Mouse (Mus musculus) stomach, embryonic 16.5 days (tissue): ENCODE measurements around the gene Olfr522. TPM values are rescaled to one million over a fixed set of nuclear protein-coding genes. Genes with fewer than 3 reads are reported as not detected.
A peak's percentile ranks its signal among the peaks of the same experiment; 100 is the strongest.

ENCODE experiments used
- ATAC-seq: fragments of 200-750 bp; cut with Nextera tagmentation; 2 replicates; pipeline ENCODE4 v1.8.0; 2017; ENCODE audit warnings: moderate number of reproducible peaks, moderate TSS enrichment; ENCODE audit not compliant: insufficient read depth, low FRiP score
- H3K27ac ChIP-seq: fragments of 300-500 bp; sonication (generic); 2 replicates; pipeline ENCODE4 v1.5.1; 2014; ENCODE audit warnings: low read length
- H3K27me3 ChIP-seq: fragments of 300-500 bp; sonication (generic); 2 replicates; pipeline ENCODE4 v1.6.1; 2014; ENCODE audit warnings: low read length, control low read depth, mixed read lengths; ENCODE audit not compliant: control insufficient read depth, insufficient read depth
- H3K36me3 ChIP-seq: fragments of 300-500 bp; sonication (generic); 2 replicates; pipeline ENCODE4 v1.6.1; 2014; ENCODE audit warnings: low read length; ENCODE audit not compliant: control insufficient read depth, insufficient read depth
- H3K4me1 ChIP-seq: fragments of 300-500 bp; sonication (generic); 2 replicates; pipeline ENCODE4 v1.6.1; 2014; ENCODE audit warnings: low read length, control low read depth, mixed read lengths; ENCODE audit not compliant: control insufficient read depth, insufficient read depth
- H3K4me2 ChIP-seq: fragments of 300-500 bp; sonication (generic); 2 replicates; pipeline ENCODE4 v1.6.1; 2014; ENCODE audit warnings: low read depth, low read length, mixed read lengths
- H3K4me3 ChIP-seq: fragments of 300-500 bp; sonication (generic); replicated peaks from 2 replicates; pipeline ENCODE4 v1.5.1; 2014; ENCODE audit warnings: mild to moderate bottlenecking, low read length
- H3K9ac ChIP-seq: fragments of 300-500 bp; sonication (generic); 2 replicates; pipeline ENCODE4 v1.6.1; 2014; ENCODE audit warnings: low read length
- H3K9me3 ChIP-seq: fragments of 300-500 bp; sonication (generic); replicated peaks from 2 replicates; pipeline ENCODE4 v1.6.1; 2016; ENCODE audit warnings: low read length, control low read depth; ENCODE audit not compliant: control insufficient read depth
- whole genome bisulfite sequencing: fragments of 180-500 bp; shearing (Covaris S2); extraction: QIAGEN DNeasy Blood & Tissue Kit; methylation state at CpG from one replicate; pipeline ENCODE4 v1.1.7; 2014; 5-methylcytosine and 5-hydroxymethylcytosine counted together
- polyA plus RNA-seq: library from polyadenylated mRNA; unstranded; fragments of >200 nt; fragmentation: Nextera tagmentation; extraction: Ambion mirVana; gene quantifications from 2 replicates; pipeline ENCODE4 v1.2.1, GENCODE M21; 2015

Gene Olfr522
- polyA plus RNA-seq, 1 experiment from 2014 or later = not detected

DNA sequence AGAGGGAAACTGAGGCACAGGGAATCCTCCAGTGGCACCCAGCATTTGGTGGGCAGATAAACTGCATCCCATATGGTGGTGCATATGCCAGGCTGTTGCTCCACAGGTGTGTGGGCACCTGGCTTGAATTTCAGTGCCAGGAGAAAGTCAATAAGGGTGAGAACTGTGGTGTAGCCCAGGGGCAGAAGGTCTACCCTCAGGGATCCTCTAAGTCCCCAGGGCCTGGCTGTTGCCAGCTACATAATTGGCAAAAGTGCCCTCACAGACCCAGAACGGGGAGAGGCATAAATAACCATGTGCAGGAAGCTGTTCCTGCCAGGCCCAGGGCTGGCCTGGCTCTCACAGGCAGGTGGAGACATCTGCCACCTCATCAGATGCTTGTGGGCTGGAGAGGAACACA is 8.4 kb upstream of the Olfr522 start, which contains the start of gene Olfr523:
Gene Olfr523, plus strand, starts transcription at position 282 of the 400 bp plus-strand sequence.
- 35% methylated on average over 1 of the region's 1 CpGs for WGBS
- Histone ChIP-seq H3K36me3 (no peaks in the 10 kb centered on the region), H3K9me3 (no peaks in the 10 kb centered on the region), H3K27ac (no peak within 1 kb of the TSS), H3K4me3 (no peak within 1 kb of the TSS), H3K27me3 (no peaks in the 10 kb centered on the region), H3K9ac (no peak within 1 kb of the TSS), H3K4me2 (no peak within 1 kb of the TSS), H3K4me1 (no peaks in the 10 kb centered on the region)
- ATAC-seq = no peak

DNA sequence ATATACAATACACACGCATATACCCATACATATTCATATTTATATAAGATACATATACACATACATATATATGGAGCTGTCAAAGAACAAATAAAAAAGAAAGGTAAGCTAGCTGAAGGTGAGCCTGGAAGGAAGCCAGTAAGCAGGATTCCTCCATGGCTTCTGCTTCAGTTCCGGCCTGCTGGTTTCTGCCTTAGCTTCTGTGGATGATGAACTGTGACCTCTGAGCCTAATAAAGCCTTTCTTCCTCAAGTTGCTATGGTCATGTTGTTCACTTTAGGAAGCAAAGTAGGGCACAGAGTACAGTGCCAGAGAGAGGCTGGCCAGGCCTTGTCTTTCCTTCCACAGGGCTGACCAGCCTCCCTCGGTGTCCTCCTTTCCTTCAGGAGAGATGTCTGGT is 6.3 kb upstream of the Olfr522 start:
- Histone ChIP-seq H3K4me3 (no peak overlapping the region), H3K9me3 (no peaks in the 10 kb centered on the region; the same call in 1 of the 2 replicates), H3K4me1 (no peaks in the 10 kb centered on the region), H3K4me2 (no peak overlapping the region), H3K9ac (no peak overlapping the region), H3K36me3 (no peaks in the 10 kb centered on the region), H3K27me3 (no peaks in the 10 kb centered on the region), H3K27ac (no peak overlapping the region)
- 93% methylated on average over 3 of the region's 3 CpGs for WGBS
- no peak for ATAC-seq

GRCm38 (mm10) chr7:140169386-140169785 is 4.8 kb upstream of the Olfr522 start:
- H3K9ac ChIP-seq = no peak overlapping the region
- no peak overlapping the region for H3K27ac ChIP-seq
- H3K36me3 ChIP-seq = no peaks in the 10 kb centered on the region
- H3K4me1 ChIP-seq = no peaks in the 10 kb centered on the region
- H3K4me3 ChIP-seq = no peak overlapping the region
- no peak for ATAC-seq
- H3K9me3 ChIP-seq = no peaks in the 10 kb centered on the region; the same call in 1 of the 2 replicates
- WGBS = 53% methylated on average over 4 of the region's 4 CpGs
- no peak overlapping the region for H3K4me2 ChIP-seq
- H3K27me3 ChIP-seq = no peaks in the 10 kb centered on the region

- Histone ChIP-seq H3K4me2 (no peak overlapping the region), H3K9me3 (no peaks in the 10 kb centered on the region; the same call in 1 of the 2 replicates), H3K36me3 (no peaks in the 10 kb centered on the region), H3K9ac (no peak overlapping the region), H3K27ac (no peak overlapping the region), H3K4me3 (no peak overlapping the region), H3K27me3 (no peaks in the 10 kb centered on the region), H3K4me1 (no peaks in the 10 kb centered on the region)
- ATAC-seq = no peak
- 55% methylated on average over 1 of the region's 1 CpGs for WGBS
Observed at GRCm38 (mm10) chr7:140167950-140168349, 3.4 kb upstream of the Olfr522 start.

DNA sequence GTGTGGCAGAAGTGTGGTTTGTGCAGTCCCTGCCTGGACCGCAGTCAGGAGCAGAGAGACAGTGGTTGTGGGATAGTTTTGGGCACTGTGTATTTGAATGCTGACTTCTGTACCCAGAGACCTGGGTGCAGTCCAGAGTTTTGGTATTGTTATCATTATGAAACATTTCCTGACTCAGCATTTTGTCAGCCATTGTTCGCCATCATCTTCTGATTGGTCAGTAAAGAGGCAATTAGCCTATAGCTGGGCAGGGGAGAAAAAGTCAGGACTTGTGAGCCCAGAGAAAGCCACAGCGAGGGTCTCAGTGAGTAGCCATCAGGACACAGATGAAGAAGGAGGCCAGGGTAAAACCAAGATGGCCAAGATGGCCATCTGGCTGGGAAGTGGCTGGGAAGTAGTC is 4.2 kb downstream of the Olfr522 start:
- Histone ChIP-seq H3K4me3 (no peak overlapping the region), H3K27ac (no peak overlapping the region), H3K27me3 (no peaks in the 10 kb centered on the region), H3K36me3 (no peaks in the 10 kb centered on the region), H3K9ac (no peak overlapping the region), H3K9me3 (no peaks in the 10 kb centered on the region), H3K4me2 (no peak overlapping the region), H3K4me1 (no peaks in the 10 kb centered on the region)
- WGBS = 83% methylated on average over 3 of the region's 3 CpGs
- no peak for ATAC-seq

DNA sequence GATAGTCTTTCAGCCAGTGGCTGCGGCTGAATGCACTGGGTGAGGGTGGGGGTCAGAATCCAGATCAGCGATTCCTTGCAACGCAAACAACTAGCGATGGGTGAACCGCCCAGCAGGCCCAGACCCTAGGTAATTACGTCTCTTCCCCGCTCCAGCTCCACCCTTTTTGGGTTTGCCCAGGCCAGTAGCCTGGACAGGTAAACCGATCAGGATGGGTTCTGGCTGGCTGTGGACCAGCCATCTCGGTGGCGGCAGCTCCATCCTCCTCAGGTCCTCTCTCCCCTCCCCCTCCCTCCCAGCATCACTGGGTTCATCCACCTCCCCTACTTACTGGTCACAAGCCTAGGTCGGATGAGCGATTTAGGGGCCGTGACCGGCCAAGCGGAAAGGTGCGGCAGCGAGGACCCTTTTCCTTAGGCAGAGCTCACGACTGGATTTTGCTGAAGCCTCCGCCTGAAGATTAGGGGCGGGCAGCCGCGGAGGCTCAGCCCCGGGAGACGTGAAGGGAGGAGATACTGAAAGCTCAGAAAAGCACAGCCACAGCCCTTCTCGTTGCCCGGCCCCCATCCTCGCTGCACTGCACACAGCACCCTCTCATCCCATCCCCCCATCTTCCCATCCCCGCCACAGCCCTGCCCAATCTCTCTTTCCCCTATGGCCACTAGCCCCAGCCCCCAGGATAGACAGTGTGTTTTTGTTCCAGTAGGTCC is 10.2 kb downstream of the Olfr522 start, which contains the start of gene Sprn:
Gene Sprn, minus strand, starts transcription at position 660 of the 710 bp plus-strand sequence.
- Histone ChIP-seq H3K4me3 (peak within 1 kb of the TSS; percentile 34), H3K27ac (no peak within 1 kb of the TSS), H3K36me3 (no peaks in the 10 kb centered on the region), H3K9ac (peak within 1 kb of the TSS; percentile 55), H3K27me3 (peaks cover 24% of the 10 kb centered on the region), H3K9me3 (no peaks in the 10 kb centered on the region), H3K4me2 (peak within 1 kb of the TSS; percentile 47), H3K4me1 (0 out of 2 replicates have a peak, but pooled peaks cover 5% of the 10 kb centered on the region)
- ATAC-seq = peak; percentile 26; the same call in 1 of the 2 replicates
- WGBS = 3% methylated on average over 28 of the region's 28 CpGs

DNA sequence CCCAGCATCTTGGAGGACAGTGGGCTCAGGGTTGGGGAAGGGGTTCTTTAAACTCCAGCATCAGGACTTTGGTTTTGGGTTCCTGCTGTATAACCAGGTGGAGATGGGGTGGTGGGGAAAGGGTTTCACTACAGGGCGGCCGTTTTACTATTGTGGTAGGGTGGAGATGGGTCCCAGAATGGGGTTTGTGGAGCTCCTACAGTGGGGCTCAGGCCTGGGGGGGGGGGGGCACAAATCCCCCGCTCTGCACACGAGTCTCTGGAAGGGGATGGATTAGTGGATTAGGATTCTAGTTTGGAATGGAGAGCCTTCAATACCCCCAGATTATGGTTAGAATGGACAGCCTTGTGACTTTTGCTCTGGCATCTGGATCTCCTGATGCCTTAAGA is 10.7 kb downstream of the Olfr522 start:
- peak overlapping the region; percentile 47 for H3K4me2 ChIP-seq
- peaks cover 24% of the 10 kb centered on the region for H3K27me3 ChIP-seq
- H3K4me3 ChIP-seq = no peak overlapping the region
- H3K36me3 ChIP-seq = no peaks in the 10 kb centered on the region
- H3K9ac ChIP-seq = no peak overlapping the region; the same call in 1 of the 2 replicates
- no peaks in the 10 kb centered on the region for H3K9me3 ChIP-seq
- WGBS = 15% methylated on average over 4 of the region's 4 CpGs
- H3K4me1 ChIP-seq = 0 out of 2 replicates have a peak, but pooled peaks cover 5% of the 10 kb centered on the region
- no peak overlapping the region for H3K27ac ChIP-seq
- no peak for ATAC-seq

GRCm38 (mm10) chr7:140153383-140153782 is 11.2 kb downstream of the Olfr522 start:
- no peaks in the 10 kb centered on the region for H3K36me3 ChIP-seq

GRCm38 (mm10) chr7:140144550-140144949 is 20.0 kb downstream of the Olfr522 start:
- Histone ChIP-seq H3K9me3 (no peaks in the 10 kb centered on the region), H3K4me3 (no peak overlapping the region), H3K4me1 (no peaks in the 10 kb centered on the region), H3K27me3 (no peaks in the 10 kb centered on the region), H3K27ac (no peak overlapping the region), H3K4me2 (no peak overlapping the region), H3K9ac (no peak overlapping the region), H3K36me3 (no peaks in the 10 kb centered on the region)
- ATAC-seq = no peak
- 81% methylated on average over 4 of the region's 4 CpGs for WGBS

More at GRCm38 (mm10) chr7:140153383-140153782, 11.2 kb downstream of the Olfr522 start:
- H3K9ac ChIP-seq = peak overlapping the region; percentile 53; the same call in 1 of the 2 replicates
- peaks cover 24% of the 10 kb centered on the region for H3K27me3 ChIP-seq
- WGBS = 3% methylated on average over 28 of the region's 28 CpGs
- 0 out of 2 replicates have a peak, but pooled peaks have one; percentile 15 for ATAC-seq
- H3K4me1 ChIP-seq = 0 out of 2 replicates have a peak, but pooled peaks cover 5% of the 10 kb centered on the region
- peak overlapping the region; percentile 21; the same call in 1 of the 2 replicates for H3K4me3 ChIP-seq
- H3K27ac ChIP-seq = no peak overlapping the region
- H3K4me2 ChIP-seq = peak overlapping the region; percentile 47
- no peaks in the 10 kb centered on the region for H3K9me3 ChIP-seq
